In genomic region chr4:56582405-56582804, GRCm38 (mm10) we compare ENCODE assay signal across 27 mouse cellular contexts.
"Had no signal": no experiment of that assay in that cellular context is flagged by ENCODE, and none has a peak within 500 bp of the region (broad histone marks: within the 10 kb centered on the region; RNA-seq: fewer than 3 reads in every experiment).

No protein-coding gene starts in this region.

- H3K4me3 ChIP-seq: layer of hippocampus, adult 2 months; left cerebral cortex, adult 2 months; limb, embryonic 12.5 days; limb, embryonic 15.5 days; liver, embryonic 12.5 days; liver, embryonic 15.5 days; lung, embryonic 15.5 days; midbrain, embryonic 15.5 days; neural tube, embryonic 12.5 days; neural tube, embryonic 15.5 days; stomach, embryonic 15.5 days had no signal

- H3K27me3 ChIP-seq: limb, embryonic 12.5 days; limb, embryonic 15.5 days; liver, embryonic 12.5 days; liver, embryonic 15.5 days; lung, embryonic 15.5 days; midbrain, embryonic 15.5 days; neural tube, embryonic 12.5 days; neural tube, embryonic 15.5 days; stomach, embryonic 15.5 days had no signal

- H3K4me2 ChIP-seq: limb, embryonic 12.5 days; limb, embryonic 15.5 days; liver, embryonic 12.5 days; liver, embryonic 15.5 days; lung, embryonic 15.5 days; midbrain, embryonic 11.5 days; midbrain, embryonic 15.5 days; neural tube, embryonic 12.5 days; neural tube, embryonic 15.5 days; stomach, embryonic 15.5 days had no signal

- ATAC-seq: intestine, postnatal 0 days; liver, embryonic 12.5 days; midbrain, embryonic 15.5 days had no signal

- H3K27ac ChIP-seq: kidney, postnatal 0 days; layer of hippocampus, adult 2 months; left cerebral cortex, adult 2 months; limb, embryonic 12.5 days; limb, embryonic 15.5 days; liver, embryonic 12.5 days; liver, embryonic 15.5 days; lung, embryonic 15.5 days; midbrain, embryonic 15.5 days; neural tube, embryonic 12.5 days; neural tube, embryonic 15.5 days had no signal

- H3K9ac ChIP-seq: limb, embryonic 12.5 days; limb, embryonic 15.5 days; liver, embryonic 12.5 days; liver, embryonic 15.5 days; lung, embryonic 15.5 days; midbrain, embryonic 15.5 days; neural tube, embryonic 12.5 days; neural tube, embryonic 15.5 days; stomach, embryonic 15.5 days had no signal

- DNase-seq: kidney, adult 2 months; kidney, postnatal 25 days; layer of hippocampus, adult 9-11 months; left cerebral cortex, postnatal 4 days; lung, adult 18-20 months; lung, postnatal 10 days; lung, postnatal 4 days; right cerebral cortex, adult 18-20 months; right cerebral cortex, postnatal 14 days; right cerebral cortex, postnatal 4 days; thymus, adult 2 months; thymus, postnatal 14 days; thymus, postnatal 4 days had no signal

- H3K4me1 ChIP-seq: limb, embryonic 12.5 days; limb, embryonic 15.5 days; liver, embryonic 12.5 days; liver, embryonic 15.5 days; lung, embryonic 15.5 days; midbrain, embryonic 15.5 days; neural tube, embryonic 12.5 days; neural tube, embryonic 15.5 days; stomach, embryonic 15.5 days had no signal

- H3K9me3 ChIP-seq: limb, embryonic 12.5 days; limb, embryonic 15.5 days; liver, embryonic 12.5 days; liver, embryonic 15.5 days; lung, embryonic 15.5 days; midbrain, embryonic 15.5 days; neural tube, embryonic 12.5 days; neural tube, embryonic 15.5 days; stomach, embryonic 15.5 days had no signal

- H3K36me3 ChIP-seq: limb, embryonic 12.5 days; limb, embryonic 15.5 days; liver, embryonic 12.5 days; liver, embryonic 15.5 days; lung, embryonic 15.5 days; midbrain, embryonic 15.5 days; neural tube, embryonic 12.5 days; neural tube, embryonic 15.5 days; stomach, embryonic 15.5 days had no signal
